Mouse (Mus musculus): ENCODE data around the gene Tns4.

The Tns4 gene

GRCm38 (mm10) chr11:99089077-99089601, at the start of gene Tns4:
Gene Tns4 (minus strand): TSS chr11:99089306.
- no peak for DNase-seq (ENCODE audit: low read depth, low spot score)

GRCm38 (mm10) chr11:99137385-99137784, 48.3 kb upstream of the Tns4 start:
- DNase-seq (ENCODE audit: low read depth, low spot score): peak; percentile 9

GRCm38 (mm10) chr11:99136961-99137360, 47.9 kb upstream of the Tns4 start:
- no peak for DNase-seq (ENCODE audit: low read depth, low spot score)

- peak; percentile 87 for DNase-seq (ENCODE audit: low read depth, low spot score)
Observed at GRCm38 (mm10) chr11:99136361-99136760, 47.3 kb upstream of the Tns4 start.

- DNase-seq (ENCODE audit: low read depth, low spot score): peak; percentile 6
Observed at GRCm38 (mm10) chr11:99135047-99135440, 45.9 kb upstream of the Tns4 start.

GRCm38 (mm10) chr11:99134266-99135046, 45.4 kb upstream of the Tns4 start:
- no peak for DNase-seq (ENCODE audit: low read depth, low spot score)

- DNase-seq (ENCODE audit: low read depth, low spot score): peak; percentile 21
Observed at GRCm38 (mm10) chr11:99133285-99133897, 44.3 kb upstream of the Tns4 start.

GRCm38 (mm10) chr11:99132091-99132730, 43.1 kb upstream of the Tns4 start:
- DNase-seq (ENCODE audit: low read depth, low spot score): peak; percentile 82

- peak; percentile 75 for DNase-seq (ENCODE audit: low read depth, low spot score)
Observed at GRCm38 (mm10) chr11:99131463-99131840, 42.3 kb upstream of the Tns4 start.

- DNase-seq (ENCODE audit: low read depth, low spot score): peak; percentile 83
Observed at GRCm38 (mm10) chr11:99130736-99131462, 41.8 kb upstream of the Tns4 start.

GRCm38 (mm10) chr11:99129287-99129686, 40.2 kb upstream of the Tns4 start:
- DNase-seq (ENCODE audit: low read depth, low spot score): no peak

- DNase-seq (ENCODE audit: low read depth, low spot score): no peak
Observed at GRCm38 (mm10) chr11:99127785-99128682, 38.9 kb upstream of the Tns4 start.

- DNase-seq (ENCODE audit: low read depth, low spot score): no peak
Observed at GRCm38 (mm10) chr11:99126482-99127253, 37.6 kb upstream of the Tns4 start.

GRCm38 (mm10) chr11:99124635-99125029, 35.5 kb upstream of the Tns4 start:
- no peak for DNase-seq (ENCODE audit: low read depth, low spot score)

- peak; percentile 86 for DNase-seq (ENCODE audit: low read depth, low spot score)
Observed at GRCm38 (mm10) chr11:99123977-99124634, 35.0 kb upstream of the Tns4 start.

GRCm38 (mm10) chr11:99122703-99123102, 33.6 kb upstream of the Tns4 start:
- no peak for DNase-seq (ENCODE audit: low read depth, low spot score)

- no peak for DNase-seq (ENCODE audit: low read depth, low spot score)
Observed at GRCm38 (mm10) chr11:99121218-99121631, 32.1 kb upstream of the Tns4 start.

- no peak for DNase-seq (ENCODE audit: low read depth, low spot score)
Observed at GRCm38 (mm10) chr11:99120524-99121217, 31.6 kb upstream of the Tns4 start.

GRCm38 (mm10) chr11:99118963-99119362, 29.9 kb upstream of the Tns4 start:
- no peak for DNase-seq (ENCODE audit: low read depth, low spot score)

Data from CD4-positive helper T cell, adult 2 months (primary cell).